Mouse (Mus musculus): ENCODE measurements at regions not wholly inside any gene's neighbourhood (a gene's known extent, or its start where the extent isn't known, plus 50 kb on each side); places are given as distances from the start of the nearest gene placed in this dataset.

DNA sequence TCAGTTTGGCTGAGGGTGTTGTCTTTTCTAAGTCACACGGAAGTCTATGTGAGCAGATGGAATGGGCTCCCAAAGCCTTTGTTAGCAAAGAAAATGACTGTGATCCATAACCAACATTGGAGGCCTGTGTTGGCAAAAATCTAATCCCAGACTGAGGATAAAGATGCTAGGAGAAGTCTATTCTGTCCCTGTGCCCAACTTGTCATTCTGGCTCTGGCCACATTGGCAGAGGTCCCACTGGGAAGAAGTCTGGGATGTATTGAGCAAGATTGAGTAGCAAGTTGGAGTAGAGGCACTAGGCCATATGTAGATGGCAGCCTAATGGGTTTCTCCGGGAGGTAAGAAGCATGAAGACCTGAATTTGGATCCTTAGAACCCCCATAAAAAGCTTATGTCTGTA, 54.1 kb downstream of the Nog start:
- ATAC-seq (replicated peaks in 1 of 2; ENCODE audit: insufficient read depth in 1 of 2, low FRiP score in 2 of 2, low TSS enrichment in 1 of 2, low read depth in 1 of 2, poor library complexity in 2 of 2, severe bottlenecking in 2 of 2), result no peak

DNA sequence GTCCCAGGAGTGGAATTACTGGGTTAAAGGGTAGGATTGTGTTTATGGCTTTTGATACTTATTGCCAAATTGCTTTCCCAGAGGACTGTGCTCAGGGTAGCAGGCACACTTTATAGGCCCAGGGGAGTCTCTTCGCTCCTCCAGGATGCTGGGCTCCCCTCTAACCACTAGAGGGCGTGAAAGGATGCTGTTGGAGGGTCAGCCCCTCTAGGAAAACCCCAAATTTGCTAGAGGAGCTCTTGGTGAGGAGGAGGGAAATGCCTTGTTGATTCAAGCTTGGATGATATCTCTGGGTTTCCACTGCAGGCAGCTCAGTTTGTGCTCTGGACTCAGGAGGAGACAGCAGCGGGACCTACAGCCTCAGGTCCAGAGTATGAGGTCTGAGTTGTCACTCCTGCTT, 58.8 kb downstream of the Nog start:
- ATAC-seq (replicated peaks in 1 of 2; ENCODE audit: insufficient read depth in 1 of 2, low FRiP score in 2 of 2, low TSS enrichment in 1 of 2, low read depth in 1 of 2, poor library complexity in 2 of 2, severe bottlenecking in 2 of 2), result no peak

DNA sequence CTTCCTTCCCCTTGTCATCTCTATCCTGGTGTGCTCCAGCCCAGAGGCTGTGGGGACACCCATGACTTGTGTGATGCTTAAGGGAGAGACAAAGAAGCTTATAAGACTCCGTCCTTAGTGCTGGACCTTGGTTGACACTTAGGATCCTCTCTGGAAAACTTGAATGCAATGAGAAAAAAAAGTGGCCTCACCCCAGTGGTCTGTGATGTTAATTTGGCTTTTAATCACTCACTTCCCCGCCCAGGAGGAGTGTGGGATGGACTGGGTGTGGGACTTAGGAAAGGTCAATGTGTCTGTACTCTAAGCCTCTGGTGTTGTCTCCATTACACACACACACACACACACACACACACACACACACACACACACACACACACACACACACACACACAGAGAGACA, 60.0 kb downstream of the Nog start:
- ATAC-seq (replicated peaks in 1 of 2; ENCODE audit: insufficient read depth in 1 of 2, low FRiP score in 2 of 2, low TSS enrichment in 1 of 2, low read depth in 1 of 2, poor library complexity in 2 of 2, severe bottlenecking in 2 of 2), result no peak

DNA sequence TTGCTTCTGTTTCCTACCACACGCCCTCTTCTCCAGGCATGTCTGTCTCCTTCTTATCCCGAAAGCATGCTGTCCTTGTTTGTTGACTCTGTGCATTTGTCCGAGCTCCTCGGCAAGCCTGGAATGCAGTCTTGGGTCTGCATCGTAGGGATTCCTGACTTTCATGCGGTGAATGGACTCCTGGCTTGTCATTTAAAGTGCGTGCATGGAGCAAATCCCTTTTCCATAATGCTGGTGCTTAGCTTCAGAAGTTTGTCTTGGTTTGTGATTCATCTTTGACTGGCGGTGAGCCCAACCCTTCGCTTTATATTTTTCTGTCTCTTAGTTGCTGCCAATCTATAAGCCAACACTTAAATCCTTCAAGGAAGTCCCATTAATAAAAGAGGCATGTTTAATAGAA, 62.2 kb downstream of the Nog start:
- no peak for ATAC-seq (replicated peaks in 1 of 2; ENCODE audit: insufficient read depth in 1 of 2, low FRiP score in 2 of 2, low TSS enrichment in 1 of 2, low read depth in 1 of 2, poor library complexity in 2 of 2, severe bottlenecking in 2 of 2)

DNA sequence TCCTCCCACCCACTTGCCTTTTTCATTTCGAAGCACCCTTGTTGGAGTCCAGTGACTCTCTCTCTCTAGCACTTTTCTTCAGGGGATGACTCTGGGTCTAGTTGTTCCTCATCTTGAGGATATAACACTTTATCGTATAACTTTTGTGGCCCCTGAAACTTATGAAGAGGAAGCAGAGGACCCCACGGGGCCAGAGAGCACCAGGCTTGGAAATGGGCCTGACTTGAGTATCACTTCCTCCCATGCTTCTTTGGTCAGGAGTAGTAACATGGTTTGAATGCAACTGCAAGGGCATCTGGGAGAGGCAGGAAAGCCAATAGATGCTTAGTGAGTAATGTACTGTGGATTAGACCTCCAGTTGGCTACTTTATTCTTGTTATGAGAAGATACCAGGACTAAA, 65.2 kb downstream of the Nog start:
- ATAC-seq (replicated peaks in 1 of 2; ENCODE audit: insufficient read depth in 1 of 2, low FRiP score in 2 of 2, low TSS enrichment in 1 of 2, low read depth in 1 of 2, poor library complexity in 2 of 2, severe bottlenecking in 2 of 2), result no peak

DNA sequence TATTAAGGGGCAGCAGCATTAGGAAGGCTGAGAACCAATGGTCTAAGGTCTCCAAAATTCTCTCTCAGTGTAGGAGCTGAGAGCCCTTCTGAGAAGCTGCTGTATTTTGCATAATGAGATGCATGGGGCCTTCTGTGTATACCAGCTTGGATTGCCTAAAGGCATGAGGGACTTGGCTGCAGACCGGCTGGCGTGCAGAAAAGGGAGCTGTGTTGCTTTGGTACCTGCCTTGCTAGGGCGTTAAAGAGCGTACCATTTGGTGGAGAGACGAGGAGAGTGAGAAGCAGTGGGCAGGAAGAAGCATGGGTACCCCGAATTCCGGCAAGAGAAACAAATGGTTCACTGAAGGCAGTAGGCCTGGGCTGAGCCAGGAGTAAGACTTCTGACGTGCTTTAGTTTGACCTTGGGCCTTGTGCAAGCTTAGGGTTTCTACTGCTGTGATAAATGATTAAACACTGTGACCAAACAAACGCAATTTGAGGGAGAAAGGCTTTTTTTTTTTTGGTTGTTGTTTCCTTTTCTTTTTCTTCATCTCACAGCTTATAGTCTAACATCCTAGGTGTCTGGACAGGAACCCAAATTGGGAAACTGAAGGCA, 69.2 kb downstream of the Nog start:
- ATAC-seq (replicated peaks in 1 of 2; ENCODE audit: insufficient read depth in 1 of 2, low FRiP score in 2 of 2, low TSS enrichment in 1 of 2, low read depth in 1 of 2, poor library complexity in 2 of 2, severe bottlenecking in 2 of 2), result no peak

DNA sequence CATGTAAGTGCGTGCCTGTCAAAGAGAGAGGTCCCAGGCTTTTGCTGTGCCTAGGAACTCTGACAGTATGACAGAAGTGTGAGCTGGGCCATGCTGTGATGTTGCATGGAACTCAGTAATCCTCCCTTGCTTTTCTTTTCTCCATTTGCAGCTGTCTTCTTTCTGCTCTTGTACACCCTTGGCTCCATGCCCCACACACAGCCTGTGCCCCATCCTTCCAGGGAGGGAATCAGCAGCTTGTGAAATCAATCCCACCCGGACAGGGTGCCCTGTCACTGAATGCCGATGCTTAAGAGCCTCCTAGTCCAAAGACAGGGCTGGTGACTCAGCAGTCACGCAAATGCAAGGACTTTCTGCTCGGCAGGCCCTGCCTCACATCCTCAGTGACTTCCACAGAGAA, 72.4 kb downstream of the Nog start:
- ATAC-seq (replicated peaks in 1 of 2; ENCODE audit: insufficient read depth in 1 of 2, low FRiP score in 2 of 2, low TSS enrichment in 1 of 2, low read depth in 1 of 2, poor library complexity in 2 of 2, severe bottlenecking in 2 of 2), result no peak

DNA sequence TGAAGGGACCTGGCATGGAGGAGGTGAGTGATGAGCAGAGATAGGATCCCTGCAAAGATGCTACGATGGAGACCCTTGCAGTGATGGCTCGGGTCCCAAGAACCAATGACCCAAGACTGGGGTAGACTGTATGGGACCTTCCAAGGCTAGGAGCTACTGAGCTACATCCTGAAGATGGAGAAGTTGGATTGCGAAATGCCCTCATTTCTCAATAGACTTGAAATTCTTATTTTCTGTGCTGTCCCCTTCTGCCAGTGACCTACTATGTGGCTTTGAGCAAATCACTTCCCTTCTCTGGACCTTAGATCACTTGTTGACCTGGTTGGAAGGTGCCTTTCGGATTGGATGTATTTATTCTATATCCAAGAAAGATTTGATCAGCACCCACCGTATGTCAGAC, 88.9 kb downstream of the Nog start:
- no peak for ATAC-seq (replicated peaks in 1 of 2; ENCODE audit: insufficient read depth in 1 of 2, low FRiP score in 2 of 2, low TSS enrichment in 1 of 2, low read depth in 1 of 2, poor library complexity in 2 of 2, severe bottlenecking in 2 of 2)

DNA sequence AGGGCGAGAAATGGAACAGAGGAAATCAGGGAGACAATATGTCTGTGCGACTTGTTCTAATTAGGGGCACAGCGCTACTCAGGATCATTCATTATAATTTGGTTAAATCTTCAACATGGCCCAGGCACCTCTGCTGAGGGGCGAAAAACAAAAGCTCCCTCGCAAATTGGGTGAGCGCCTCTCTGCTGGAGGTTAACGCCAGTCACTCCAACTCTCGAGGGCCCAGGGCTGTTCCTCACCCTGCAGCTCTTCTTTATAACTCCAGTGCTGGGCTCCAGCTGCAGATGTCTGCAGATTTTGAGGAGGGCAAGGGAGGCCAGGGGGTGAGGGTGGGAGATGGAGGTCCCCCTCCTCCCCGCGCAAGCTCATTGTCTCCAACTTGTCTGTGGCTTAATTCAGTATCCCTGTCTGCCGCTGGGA, 92.6 kb downstream of the Nog start:
- no peak for ATAC-seq (replicated peaks in 1 of 2; ENCODE audit: insufficient read depth in 1 of 2, low FRiP score in 2 of 2, low TSS enrichment in 1 of 2, low read depth in 1 of 2, poor library complexity in 2 of 2, severe bottlenecking in 2 of 2)

DNA sequence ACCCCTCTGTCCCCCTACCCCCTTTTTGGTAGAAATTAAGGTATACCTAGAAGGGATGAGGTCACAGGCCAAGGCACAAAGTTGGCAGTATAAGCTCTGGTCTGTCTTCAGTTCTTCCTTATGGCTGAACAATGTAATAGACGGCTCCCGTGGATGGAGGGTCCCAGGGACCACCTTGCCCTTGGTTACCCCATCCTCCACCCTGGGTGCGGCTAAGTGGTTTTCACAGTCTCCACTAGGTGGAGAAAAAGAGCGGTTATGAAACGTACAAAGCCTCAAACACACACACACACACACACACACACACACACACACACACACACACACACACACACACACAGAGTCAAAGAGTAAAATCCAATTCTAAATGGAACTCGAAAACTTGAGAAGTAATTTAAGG, 93.1 kb downstream of the Nog start:
- ATAC-seq (replicated peaks in 1 of 2; ENCODE audit: insufficient read depth in 1 of 2, low FRiP score in 2 of 2, low TSS enrichment in 1 of 2, low read depth in 1 of 2, poor library complexity in 2 of 2, severe bottlenecking in 2 of 2), result no peak

DNA sequence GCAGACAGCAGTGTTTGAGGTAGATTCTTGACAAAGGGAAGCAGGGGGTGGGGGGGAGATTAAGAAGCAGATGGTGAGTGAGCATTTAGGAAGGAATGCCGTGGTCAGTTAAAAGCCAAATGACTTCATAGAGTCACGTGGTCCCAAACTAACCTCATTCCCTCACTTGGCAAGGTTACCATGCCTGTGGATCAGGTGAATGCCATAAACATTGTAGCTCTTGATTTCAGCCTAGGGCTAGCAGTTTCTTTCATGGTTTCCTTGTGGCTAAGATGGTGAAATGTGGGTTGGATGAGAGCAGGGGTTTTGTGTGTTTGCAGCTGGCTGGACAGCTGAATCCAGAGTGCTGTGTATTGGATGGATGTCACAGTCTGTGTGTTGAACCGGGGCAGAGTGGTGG, 95.3 kb downstream of the Nog start:
- no peak for ATAC-seq (replicated peaks in 1 of 2; ENCODE audit: insufficient read depth in 1 of 2, low FRiP score in 2 of 2, low TSS enrichment in 1 of 2, low read depth in 1 of 2, poor library complexity in 2 of 2, severe bottlenecking in 2 of 2)

DNA sequence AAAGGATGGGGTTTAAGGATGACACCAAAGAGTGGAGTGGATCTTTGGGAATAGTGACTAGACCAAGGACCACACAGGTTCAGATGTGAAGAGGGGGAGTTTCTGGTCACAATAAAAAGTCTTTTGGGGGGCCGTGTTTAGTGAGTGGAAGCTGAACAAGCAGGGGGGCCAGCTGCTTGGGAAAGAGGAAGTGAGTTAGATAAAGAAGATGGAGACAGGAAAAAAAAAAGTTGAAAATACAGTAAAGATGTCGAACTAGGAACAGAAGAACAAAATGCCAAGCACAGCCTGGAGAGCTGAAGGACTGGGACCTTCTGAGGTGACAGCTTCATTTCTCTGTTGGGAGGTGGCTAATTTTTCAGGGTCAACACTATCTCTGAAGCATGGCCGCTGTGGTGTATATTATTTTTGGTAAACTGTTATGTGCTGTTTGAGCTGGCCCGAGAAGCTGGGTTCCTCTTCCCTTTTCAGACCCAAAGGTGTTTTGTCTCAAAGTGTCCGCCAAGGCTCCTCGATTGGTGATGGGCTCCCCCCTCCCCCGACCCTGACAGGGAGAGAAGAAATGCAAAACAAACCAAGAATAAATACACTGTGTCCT, 97.1 kb downstream of the Nog start:
- ATAC-seq (replicated peaks in 1 of 2; ENCODE audit: insufficient read depth in 1 of 2, low FRiP score in 2 of 2, low TSS enrichment in 1 of 2, low read depth in 1 of 2, poor library complexity in 2 of 2, severe bottlenecking in 2 of 2), result no peak

DNA sequence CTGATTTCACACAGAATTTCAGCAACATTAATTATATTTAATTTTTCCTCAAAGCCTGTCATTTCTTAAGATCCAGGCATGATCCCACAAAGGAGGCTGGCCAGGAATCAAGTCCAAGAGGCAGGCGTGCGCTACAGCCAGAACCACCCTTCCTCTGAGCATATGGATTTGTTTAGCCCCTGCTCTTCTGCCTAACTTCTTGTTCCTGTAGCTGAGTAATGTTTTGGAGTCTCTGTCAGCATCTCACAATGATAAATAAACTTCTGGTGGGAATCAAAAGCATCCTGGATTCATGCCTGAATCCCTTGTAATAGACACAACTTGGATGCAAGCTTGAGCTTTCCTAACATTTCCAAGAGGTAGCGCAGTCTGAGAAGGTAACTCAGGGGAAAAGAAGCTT, 101.7 kb downstream of the Nog start:
- ATAC-seq (replicated peaks in 1 of 2; ENCODE audit: insufficient read depth in 1 of 2, low FRiP score in 2 of 2, low TSS enrichment in 1 of 2, low read depth in 1 of 2, poor library complexity in 2 of 2, severe bottlenecking in 2 of 2), result no peak

DNA sequence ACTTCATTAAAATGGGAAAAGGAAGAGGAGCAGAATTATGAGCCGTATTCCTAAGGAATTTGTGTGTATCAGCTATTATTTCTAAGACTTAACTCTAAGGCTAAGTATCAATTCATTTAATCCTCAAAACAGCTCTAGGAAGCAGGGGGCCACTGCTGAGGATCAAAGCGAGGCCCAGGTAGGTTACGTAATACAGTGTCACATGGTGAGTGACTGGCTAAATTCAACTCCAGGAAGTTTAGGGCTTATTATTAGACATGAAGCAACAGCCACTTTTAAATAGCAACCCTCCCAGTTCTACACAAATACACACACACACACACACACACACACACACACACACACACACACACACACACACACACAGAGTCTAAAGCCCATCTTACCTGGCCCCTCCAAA, 109.3 kb downstream of the Nog start:
- ATAC-seq (replicated peaks in 1 of 2; ENCODE audit: insufficient read depth in 1 of 2, low FRiP score in 2 of 2, low TSS enrichment in 1 of 2, low read depth in 1 of 2, poor library complexity in 2 of 2, severe bottlenecking in 2 of 2), result peak; percentile 48 to 59; a peak in 2 of 4 replicates

DNA sequence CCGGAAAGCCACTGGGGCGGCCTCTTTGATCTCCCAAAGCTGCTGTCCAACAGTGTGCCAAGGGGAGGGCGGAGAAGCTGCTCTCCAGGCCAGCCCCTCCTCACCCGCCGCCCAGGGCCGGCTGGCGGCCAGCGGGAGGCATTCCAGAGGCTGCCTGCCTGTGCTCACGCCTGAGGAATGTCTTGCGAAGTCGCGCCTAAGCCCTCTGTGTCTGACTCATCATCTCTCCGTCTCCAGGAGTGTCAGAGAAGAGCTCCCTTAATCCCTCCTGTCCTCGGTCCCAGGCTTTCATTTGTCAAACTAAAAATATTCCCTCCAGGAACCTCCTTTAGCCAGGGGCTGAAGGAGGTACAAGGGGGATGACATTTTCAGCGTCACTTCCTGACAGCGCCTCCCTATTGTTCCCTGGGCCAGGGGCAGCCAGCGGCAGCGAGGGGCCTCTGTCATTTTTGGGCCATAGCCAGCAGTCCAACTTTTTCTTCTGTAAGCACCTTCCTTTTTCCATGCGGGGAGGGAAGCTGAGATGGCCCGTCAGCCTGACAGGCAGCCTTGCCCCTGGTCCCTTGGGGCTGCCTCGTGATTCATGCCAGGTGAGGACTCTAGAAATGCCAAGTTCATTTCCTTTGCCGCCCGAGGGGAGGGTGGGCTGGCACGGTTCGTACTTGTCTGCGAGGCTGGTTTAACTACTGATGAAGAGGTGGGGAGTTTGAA, 113.4 kb downstream of the Gm525 start:
- peak; percentile 39 to 44; a peak in 2 of 4 replicates for ATAC-seq (replicated peaks in 1 of 2; ENCODE audit: insufficient read depth in 1 of 2, low FRiP score in 2 of 2, low TSS enrichment in 1 of 2, low read depth in 1 of 2, poor library complexity in 2 of 2, severe bottlenecking in 2 of 2)

DNA sequence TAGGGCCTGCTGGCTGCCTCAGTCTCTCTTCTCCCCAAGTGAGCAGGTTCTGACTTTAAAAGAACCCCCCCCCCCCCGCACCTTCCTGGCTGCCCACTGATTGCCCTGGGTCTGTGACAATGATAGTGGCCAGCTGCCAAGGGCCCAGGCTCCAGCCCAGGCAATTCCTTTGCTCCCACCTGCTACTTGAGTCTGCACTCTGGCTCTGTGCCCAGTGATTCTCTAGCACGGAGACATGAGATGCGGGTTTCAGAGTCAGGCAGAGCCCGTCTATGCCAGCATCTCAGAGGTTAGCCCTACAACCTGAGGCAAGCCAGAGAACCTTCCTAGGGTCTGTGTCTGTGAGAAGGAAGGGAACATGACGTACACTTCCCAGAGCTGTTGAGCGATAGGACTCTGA, 112.2 kb downstream of the Gm525 start:
- no peak for ATAC-seq (replicated peaks in 1 of 2; ENCODE audit: insufficient read depth in 1 of 2, low FRiP score in 2 of 2, low TSS enrichment in 1 of 2, low read depth in 1 of 2, poor library complexity in 2 of 2, severe bottlenecking in 2 of 2)

DNA sequence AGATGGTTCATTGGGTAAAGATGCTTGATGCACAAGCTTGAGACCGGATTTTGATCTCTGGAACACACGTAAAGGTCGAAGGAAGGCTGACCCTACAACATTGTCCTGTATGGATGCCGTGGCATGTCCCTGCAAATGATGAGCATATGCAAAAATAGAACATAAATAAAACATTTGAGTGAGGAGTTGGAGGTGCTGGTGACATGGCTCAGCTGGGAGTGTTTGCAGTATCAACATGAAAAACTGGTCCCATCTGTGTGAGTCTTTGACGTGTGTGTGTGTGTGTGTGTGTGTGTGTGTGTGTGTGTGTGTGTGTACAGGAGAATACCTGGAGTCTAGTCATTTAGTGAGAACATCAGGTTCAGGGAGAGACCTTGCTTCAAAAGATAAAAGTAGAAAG, 107.8 kb downstream of the Gm525 start:
- no peak for ATAC-seq (replicated peaks in 1 of 2; ENCODE audit: insufficient read depth in 1 of 2, low FRiP score in 2 of 2, low TSS enrichment in 1 of 2, low read depth in 1 of 2, poor library complexity in 2 of 2, severe bottlenecking in 2 of 2)

DNA sequence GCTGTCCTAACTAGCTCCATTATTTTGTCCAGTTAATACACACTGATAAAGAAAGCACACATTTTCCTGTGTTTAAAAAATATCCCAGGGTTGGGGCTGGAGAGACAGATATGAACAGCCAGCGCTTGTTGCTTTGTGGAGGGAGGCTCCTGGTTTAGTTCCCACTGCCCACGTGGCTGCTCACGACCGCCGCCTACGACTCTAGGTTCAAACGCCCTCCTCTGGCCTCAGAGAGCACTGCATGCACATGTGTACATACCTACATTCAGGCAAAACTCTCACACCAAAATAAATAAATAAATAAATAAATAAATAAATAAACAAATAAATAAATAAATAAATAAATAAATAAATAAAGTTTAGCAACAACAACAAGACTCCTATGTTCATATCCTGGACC, 104.8 kb downstream of the Gm525 start:
- no peak for ATAC-seq (replicated peaks in 1 of 2; ENCODE audit: insufficient read depth in 1 of 2, low FRiP score in 2 of 2, low TSS enrichment in 1 of 2, low read depth in 1 of 2, poor library complexity in 2 of 2, severe bottlenecking in 2 of 2)

DNA sequence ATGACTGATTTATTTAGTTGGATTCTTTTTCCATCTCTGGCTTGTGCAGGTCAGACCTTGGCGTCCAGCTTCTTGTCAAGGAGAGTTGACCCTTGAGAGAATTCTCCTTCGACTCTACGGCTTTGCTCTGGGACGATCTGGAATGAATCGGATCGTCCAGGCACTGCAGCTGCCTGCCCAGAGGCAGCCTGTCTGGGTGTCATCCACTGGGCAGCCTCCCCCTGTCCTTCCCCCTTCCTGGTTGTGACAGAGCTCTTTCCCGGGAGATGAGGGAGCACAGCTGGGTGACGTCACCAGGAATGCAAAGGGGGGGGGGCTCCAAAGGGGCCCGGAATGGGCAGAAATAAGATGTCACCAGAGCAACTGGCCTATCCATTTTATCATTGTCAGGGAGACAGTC, 101.9 kb downstream of the Gm525 start:
- no peak for ATAC-seq (replicated peaks in 1 of 2; ENCODE audit: insufficient read depth in 1 of 2, low FRiP score in 2 of 2, low TSS enrichment in 1 of 2, low read depth in 1 of 2, poor library complexity in 2 of 2, severe bottlenecking in 2 of 2)
